Mouse (Mus musculus) embryonic facial prominence, embryonic 12.5 days (tissue): ENCODE results near the gene Gpr68. TPM values are rescaled to one million over a fixed set of nuclear protein-coding genes. Genes with fewer than 3 reads are reported as not detected.
A peak's percentile ranks its signal among the peaks of the same experiment; 100 is the strongest.

Experiments
- ATAC-seq: fragments of 200-750 bp; cut with Nextera tagmentation; 2 replicates; pipeline ENCODE4 v1.8.0; 2017; ENCODE audit not compliant: insufficient number of reproducible peaks, insufficient read depth, low FRiP score, low TSS enrichment
- H3K27ac ChIP-seq: fragments of 300-500 bp; sonication (generic); 2 replicates; pipeline ENCODE4 v1.5.1; 2016; ENCODE audit warnings: mild to moderate bottlenecking
- H3K27me3 ChIP-seq: fragments of 300-500 bp; sonication (generic); 2 replicates; pipeline ENCODE4 v1.6.1; 2016; ENCODE audit warnings: mild to moderate bottlenecking, moderate library complexity
- H3K36me3 ChIP-seq: fragments of 300-500 bp; sonication (generic); 2 replicates; pipeline ENCODE4 v1.6.1; 2016; ENCODE audit warnings: mild to moderate bottlenecking
- H3K4me1 ChIP-seq: fragments of 300-500 bp; sonication (generic); 2 replicates; pipeline ENCODE4 v1.6.1; 2016
- H3K4me2 ChIP-seq: fragments of 300-500 bp; sonication (generic); replicated peaks from 2 replicates; pipeline ENCODE4 v1.6.1; 2016; ENCODE audit warnings: mild to moderate bottlenecking, moderate library complexity
- H3K4me3 ChIP-seq: fragments of 300-500 bp; sonication (generic); 2 replicates; pipeline ENCODE4 v1.5.1; 2016; ENCODE audit warnings: mild to moderate bottlenecking
- H3K9ac ChIP-seq: fragments of 300-500 bp; sonication (generic); 2 replicates; pipeline ENCODE4 v1.6.1; 2016; ENCODE audit warnings: mild to moderate bottlenecking, moderate library complexity
- H3K9me3 ChIP-seq: fragments of 300-500 bp; sonication (generic); 2 replicates; pipeline ENCODE4 v1.6.1; 2016; ENCODE audit warnings: mild to moderate bottlenecking, moderate library complexity
- WGBS: fragments of 180-500 bp; shearing (Covaris S2); methylation state at CpG from one replicate; pipeline ENCODE4 v1.1.7; 2016; 5-methylcytosine and 5-hydroxymethylcytosine counted together
- polyA plus RNA-seq: library from polyadenylated mRNA; unstranded; fragments of >200 nt; fragmentation: Nextera tagmentation; extraction: Ambion mirVana; gene quantifications from 2 replicates; pipeline ENCODE4 v1.2.1, GENCODE M21; 2016

The Gpr68 gene
- 0.06 and 0.28 TPM in 2 replicates for polyA plus RNA-seq

- 3% methylated on average over 39 of the region's 39 CpGs for WGBS
- H3K9me3 ChIP-seq: no peaks in the 10 kb centered on the region
Measured at GRCm38 (mm10) chr12:100907598-100908297, at the start of gene Gpr68. Gene Gpr68 (minus strand): TSS chr12:100908198.

GRCm38 (mm10) chr12:100957257-100957656 lies 49.3 kb upstream of the Gpr68 start:
- 67% methylated on average over 3 of the region's 3 CpGs for WGBS
- Histone ChIP-seq H3K4me2 (no peak overlapping the region), H3K36me3 (no peaks in the 10 kb centered on the region), H3K27ac (no peak overlapping the region), H3K27me3 (no peaks in the 10 kb centered on the region), H3K9ac (no peak overlapping the region), H3K4me3 (no peak overlapping the region), H3K4me1 (peaks cover 8% of the 10 kb centered on the region), H3K9me3 (no peaks in the 10 kb centered on the region)
- no peak for ATAC-seq

More at GRCm38 (mm10) chr12:100907598-100908297, at the start of gene Gpr68:
- Histone ChIP-seq H3K4me3 (peak within 1 kb of the TSS; percentile 42), H3K9ac (peak within 1 kb of the TSS; percentile 34), H3K27me3 (peaks cover 21% of the 10 kb centered on the region), H3K36me3 (0 out of 2 replicates have a peak, but pooled peaks cover under 1% of the 10 kb centered on the region), H3K4me2 (peak within 1 kb of the TSS; percentile 89), H3K4me1 (0 out of 2 replicates have a peak, but pooled peaks cover 5% of the 10 kb centered on the region), H3K27ac (no peak within 1 kb of the TSS)
- no peak for ATAC-seq

- Histone ChIP-seq H3K27me3 (no peaks in the 10 kb centered on the region), H3K4me2 (no peak overlapping the region), H3K4me3 (no peak overlapping the region), H3K4me1 (peaks cover 8% of the 10 kb centered on the region), H3K27ac (no peak overlapping the region), H3K9me3 (no peaks in the 10 kb centered on the region), H3K36me3 (no peaks in the 10 kb centered on the region), H3K9ac (no peak overlapping the region)
- WGBS: 52% methylated on average over 4 of the region's 4 CpGs
- ATAC-seq: no peak
Measured at GRCm38 (mm10) chr12:100956825-100957224, 48.8 kb upstream of the Gpr68 start.

- ATAC-seq: no peak
- Histone ChIP-seq H3K4me1 (peaks cover 8% of the 10 kb centered on the region), H3K27me3 (no peaks in the 10 kb centered on the region), H3K9ac (no peak overlapping the region), H3K9me3 (no peaks in the 10 kb centered on the region), H3K4me2 (no peak overlapping the region), H3K36me3 (no peaks in the 10 kb centered on the region), H3K4me3 (no peak overlapping the region), H3K27ac (no peak overlapping the region; the same call in 1 of the 2 replicates)
- 73% methylated on average over 2 of the region's 2 CpGs for WGBS
Measured at GRCm38 (mm10) chr12:100956028-100956427, 48.0 kb upstream of the Gpr68 start.

GRCm38 (mm10) chr12:100953926-100954325 lies 45.9 kb upstream of the Gpr68 start:
- Histone ChIP-seq H3K27me3 (no peaks in the 10 kb centered on the region), H3K36me3 (no peaks in the 10 kb centered on the region), H3K4me3 (no peak overlapping the region), H3K9ac (no peak overlapping the region), H3K9me3 (no peaks in the 10 kb centered on the region), H3K4me1 (peaks cover 8% of the 10 kb centered on the region), H3K27ac (no peak overlapping the region), H3K4me2 (no peak overlapping the region)
- 80% methylated on average over 8 of the region's 8 CpGs for WGBS
- ATAC-seq: no peak

GRCm38 (mm10) chr12:100952193-100952931 lies 44.4 kb upstream of the Gpr68 start:
- ATAC-seq: no peak
- Histone ChIP-seq H3K4me2 (no peak overlapping the region), H3K27ac (no peak overlapping the region), H3K9me3 (no peaks in the 10 kb centered on the region), H3K36me3 (no peaks in the 10 kb centered on the region), H3K27me3 (no peaks in the 10 kb centered on the region), H3K4me1 (peaks cover 3% of the 10 kb centered on the region), H3K9ac (no peak overlapping the region), H3K4me3 (no peak overlapping the region)
- WGBS: 44% methylated on average over 9 of the region's 9 CpGs

- ATAC-seq: no peak
- WGBS: 72% methylated on average over 5 of the region's 5 CpGs
- Histone ChIP-seq H3K27ac (no peak overlapping the region), H3K36me3 (peaks cover 9% of the 10 kb centered on the region; the same call in 1 of the 2 replicates), H3K27me3 (no peaks in the 10 kb centered on the region), H3K4me2 (no peak overlapping the region), H3K9ac (no peak overlapping the region), H3K4me1 (no peaks in the 10 kb centered on the region), H3K4me3 (no peak overlapping the region), H3K9me3 (no peaks in the 10 kb centered on the region)
Measured at GRCm38 (mm10) chr12:100949146-100949545, 41.1 kb upstream of the Gpr68 start.

- no peak for ATAC-seq
- Histone ChIP-seq H3K4me3 (no peak overlapping the region), H3K27ac (no peak overlapping the region), H3K9me3 (no peaks in the 10 kb centered on the region), H3K4me2 (no peak overlapping the region), H3K36me3 (peaks cover 9% of the 10 kb centered on the region; the same call in 1 of the 2 replicates), H3K4me1 (no peaks in the 10 kb centered on the region), H3K9ac (no peak overlapping the region), H3K27me3 (no peaks in the 10 kb centered on the region)
- 82% methylated on average over 6 of the region's 6 CpGs for WGBS
Measured at GRCm38 (mm10) chr12:100948021-100948420, 40.0 kb upstream of the Gpr68 start.

- Histone ChIP-seq H3K4me2 (no peak overlapping the region), H3K27ac (no peak overlapping the region), H3K4me1 (no peaks in the 10 kb centered on the region), H3K36me3 (peaks cover 9% of the 10 kb centered on the region; the same call in 1 of the 2 replicates), H3K27me3 (no peaks in the 10 kb centered on the region), H3K9me3 (no peaks in the 10 kb centered on the region), H3K4me3 (no peak overlapping the region), H3K9ac (no peak overlapping the region)
- 90% methylated on average over 12 of the region's 12 CpGs for WGBS
- ATAC-seq: no peak
Measured at GRCm38 (mm10) chr12:100945948-100946347, 38.0 kb upstream of the Gpr68 start.

- Histone ChIP-seq H3K36me3 (peaks cover 9% of the 10 kb centered on the region; the same call in 1 of the 2 replicates), H3K4me2 (no peak overlapping the region), H3K4me1 (no peaks in the 10 kb centered on the region), H3K9me3 (no peaks in the 10 kb centered on the region), H3K9ac (no peak overlapping the region), H3K27ac (no peak overlapping the region), H3K27me3 (no peaks in the 10 kb centered on the region), H3K4me3 (no peak overlapping the region)
- WGBS: 81% methylated on average over 12 of the region's 12 CpGs
- no peak for ATAC-seq
Measured at GRCm38 (mm10) chr12:100945501-100945900, 37.5 kb upstream of the Gpr68 start.

GRCm38 (mm10) chr12:100944921-100945336 lies 36.9 kb upstream of the Gpr68 start:
- no peak overlapping the region for H3K27ac ChIP-seq
- H3K4me2 ChIP-seq: no peak overlapping the region
- H3K27me3 ChIP-seq: no peaks in the 10 kb centered on the region
- H3K36me3 ChIP-seq: peaks cover 9% of the 10 kb centered on the region; the same call in 1 of the 2 replicates
- H3K4me1 ChIP-seq: no peaks in the 10 kb centered on the region
- no peaks in the 10 kb centered on the region for H3K9me3 ChIP-seq
- H3K4me3 ChIP-seq: no peak overlapping the region
- no peak for ATAC-seq
- no peak overlapping the region for H3K9ac ChIP-seq
- WGBS: 91% methylated on average over 21 of the region's 21 CpGs

- WGBS: 81% methylated on average over 4 of the region's 4 CpGs
- no peak overlapping the region for H3K4me2 ChIP-seq
- H3K4me3 ChIP-seq: no peak overlapping the region
- no peaks in the 10 kb centered on the region for H3K9me3 ChIP-seq
- H3K27me3 ChIP-seq: no peaks in the 10 kb centered on the region
- H3K27ac ChIP-seq: no peak overlapping the region
- no peak overlapping the region for H3K9ac ChIP-seq
- ATAC-seq: no peak
- H3K36me3 ChIP-seq: peaks cover 9% of the 10 kb centered on the region; the same call in 1 of the 2 replicates
- H3K4me1 ChIP-seq: 0 out of 2 replicates have a peak, but pooled peaks cover 3% of the 10 kb centered on the region
Measured at GRCm38 (mm10) chr12:100943146-100943545, 35.1 kb upstream of the Gpr68 start.
